Mouse (Mus musculus): ENCODE measurements around the gene Acp2. TPM values are rescaled to one million over a fixed set of nuclear protein-coding genes. Genes with fewer than 3 reads are reported as not detected.

Gene Acp2
- polyA plus RNA-seq, 1 experiment from 2014 or later = 27.3 TPM

GRCm38 (mm10) chr2:91244557-91245228 is 42.0 kb downstream of the Acp2 start:
- no peaks in the 10 kb centered on the region for H3K4me1 ChIP-seq
- H3K9me3 ChIP-seq (replicated peaks) = no peaks in the 10 kb centered on the region
- WGBS = 81% methylated on average over 5 of the region's 5 CpGs
- no peaks in the 10 kb centered on the region for H3K27me3 ChIP-seq
- H3K36me3 ChIP-seq = no peaks in the 10 kb centered on the region
- H3K4me3 ChIP-seq (replicated peaks) = no peak overlapping the region
- H3K9ac ChIP-seq = no peak overlapping the region
- no peak for ATAC-seq (replicated peaks; ENCODE audit: low FRiP score)
- H3K4me2 ChIP-seq = no peak overlapping the region
- H3K27ac ChIP-seq = no peak overlapping the region

DNA sequence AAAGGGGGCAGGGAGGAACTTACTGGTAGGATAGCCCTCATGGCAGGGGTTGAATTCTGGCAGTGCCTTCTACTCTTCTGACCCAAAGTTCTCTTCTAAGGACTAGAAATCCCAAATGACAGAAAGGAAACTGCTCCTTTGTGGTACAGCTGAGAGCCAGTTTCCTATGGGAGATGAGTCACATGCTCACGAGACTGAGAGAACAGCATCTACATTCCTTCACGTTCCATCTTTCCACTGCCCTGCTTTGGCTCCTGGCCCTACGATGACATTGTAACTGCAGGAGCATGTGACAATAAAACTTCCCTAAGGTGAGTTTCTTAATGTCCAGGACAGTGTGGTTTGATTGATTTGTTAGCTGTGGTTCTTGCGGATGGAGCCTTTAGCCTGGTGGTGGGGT is 45.7 kb downstream of the Acp2 start:
- 86% methylated on average over 4 of the region's 4 CpGs for WGBS
- Histone ChIP-seq H3K4me1 (no peaks in the 10 kb centered on the region), H3K4me2 (no peak overlapping the region), H3K36me3 (no peaks in the 10 kb centered on the region), H3K9me3 (replicated peaks) (no peaks in the 10 kb centered on the region), H3K27me3 (peaks cover 12% of the 10 kb centered on the region; the same call in 1 of the 2 replicates), H3K4me3 (replicated peaks) (no peak overlapping the region), H3K27ac (no peak overlapping the region), H3K9ac (no peak overlapping the region)
- ATAC-seq (replicated peaks; ENCODE audit: low FRiP score) = no peak

DNA sequence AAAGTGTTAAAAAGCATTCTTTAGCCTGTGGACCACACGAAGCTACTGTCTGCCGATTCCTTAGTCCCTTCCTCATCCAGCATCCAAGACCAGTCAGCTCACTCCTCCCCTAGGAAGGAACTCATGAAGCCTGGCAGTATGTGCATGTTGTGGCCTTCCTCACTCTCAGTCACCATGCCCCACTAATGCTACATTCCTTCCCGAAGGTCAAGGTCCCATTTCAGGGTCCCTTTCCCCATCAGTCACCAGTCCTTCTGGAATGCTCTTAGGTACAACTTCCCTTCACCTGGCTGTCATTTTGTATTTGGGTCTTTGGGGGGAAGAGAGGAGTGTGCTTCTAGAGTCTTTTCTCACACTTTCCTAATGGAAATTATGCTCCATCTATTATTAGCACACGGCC is 49.3 kb downstream of the Acp2 start:
- Histone ChIP-seq H3K9ac (no peak overlapping the region), H3K4me1 (peaks cover 22% of the 10 kb centered on the region), H3K4me2 (no peak overlapping the region), H3K27me3 (peaks cover 42% of the 10 kb centered on the region), H3K27ac (no peak overlapping the region), H3K36me3 (no peaks in the 10 kb centered on the region), H3K9me3 (replicated peaks) (no peaks in the 10 kb centered on the region), H3K4me3 (replicated peaks) (no peak overlapping the region)
- 74% methylated on average over 4 of the region's 4 CpGs for WGBS
- no peak for ATAC-seq (replicated peaks; ENCODE audit: low FRiP score)

DNA sequence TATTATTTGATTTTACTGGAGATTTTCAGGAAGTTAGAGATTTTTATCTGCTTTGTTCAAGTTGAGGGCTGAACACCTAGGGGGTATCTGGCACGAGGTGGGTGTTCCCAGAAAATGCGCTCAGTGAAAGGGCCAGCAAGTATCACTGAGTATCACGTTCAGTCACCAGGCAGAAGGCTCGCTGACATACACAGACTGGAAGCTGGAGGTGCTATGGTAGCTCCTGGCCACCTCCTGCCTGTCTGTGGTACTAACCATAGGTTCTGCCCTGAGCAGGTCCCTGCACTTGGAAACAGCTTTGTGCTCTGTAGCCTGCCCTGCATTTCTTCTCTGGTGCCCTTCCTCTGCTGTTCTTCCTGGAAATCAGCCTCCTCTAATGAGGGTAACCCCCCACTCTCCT is 49.8 kb downstream of the Acp2 start:
- Histone ChIP-seq H3K27ac (no peak overlapping the region), H3K4me2 (no peak overlapping the region), H3K9ac (no peak overlapping the region), H3K4me1 (peaks cover 27% of the 10 kb centered on the region), H3K9me3 (replicated peaks) (no peaks in the 10 kb centered on the region), H3K36me3 (no peaks in the 10 kb centered on the region), H3K27me3 (peaks cover 42% of the 10 kb centered on the region), H3K4me3 (replicated peaks) (no peak overlapping the region)
- ATAC-seq (replicated peaks; ENCODE audit: low FRiP score) = no peak
- WGBS = 55% methylated on average over 4 of the region's 4 CpGs

DNA sequence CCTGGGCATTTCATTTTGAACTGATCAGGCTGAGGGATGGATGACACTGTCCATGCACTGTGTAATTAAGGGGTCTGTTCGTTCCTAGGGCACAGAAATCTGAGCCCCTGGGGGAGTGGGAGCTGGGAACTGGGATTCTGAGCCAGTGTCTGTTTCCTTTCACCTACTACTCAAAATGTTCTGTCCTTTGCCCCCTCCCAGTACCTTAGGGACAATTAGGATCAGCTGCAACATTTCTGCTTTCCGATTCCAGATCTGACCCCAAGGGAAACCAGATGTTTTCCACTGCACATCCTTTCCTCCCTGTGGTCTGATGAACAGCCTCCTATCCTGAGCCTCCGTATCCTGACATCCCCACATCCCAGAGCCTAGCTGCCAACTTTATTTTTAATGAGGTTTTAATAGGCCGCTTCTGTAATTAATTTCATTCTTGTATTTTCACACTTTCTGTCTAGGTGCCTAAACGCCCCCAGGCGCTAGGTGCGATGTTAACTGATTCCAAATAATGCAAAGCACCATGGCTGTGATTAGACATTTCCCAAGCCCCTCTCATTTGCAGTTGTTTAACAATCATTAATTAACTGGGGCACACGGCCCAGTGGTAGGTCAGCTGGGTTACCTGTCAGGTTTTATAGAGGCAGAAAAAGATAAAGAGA is 52.2 kb downstream of the Acp2 start:
- H3K9me3 ChIP-seq (replicated peaks) = no peaks in the 10 kb centered on the region
- H3K4me1 ChIP-seq = peaks cover 36% of the 10 kb centered on the region
- H3K27me3 ChIP-seq = peaks cover 42% of the 10 kb centered on the region
- H3K4me2 ChIP-seq = peak overlapping the region; percentile 90
- no peak overlapping the region for H3K9ac ChIP-seq
- ATAC-seq (replicated peaks; ENCODE audit: low FRiP score) = no peak
- no peaks in the 10 kb centered on the region for H3K36me3 ChIP-seq
- no peak overlapping the region for H3K27ac ChIP-seq
- WGBS = 23% methylated on average over 8 of the region's 8 CpGs
- H3K4me3 ChIP-seq (replicated peaks) = peak overlapping the region; percentile 83

DNA sequence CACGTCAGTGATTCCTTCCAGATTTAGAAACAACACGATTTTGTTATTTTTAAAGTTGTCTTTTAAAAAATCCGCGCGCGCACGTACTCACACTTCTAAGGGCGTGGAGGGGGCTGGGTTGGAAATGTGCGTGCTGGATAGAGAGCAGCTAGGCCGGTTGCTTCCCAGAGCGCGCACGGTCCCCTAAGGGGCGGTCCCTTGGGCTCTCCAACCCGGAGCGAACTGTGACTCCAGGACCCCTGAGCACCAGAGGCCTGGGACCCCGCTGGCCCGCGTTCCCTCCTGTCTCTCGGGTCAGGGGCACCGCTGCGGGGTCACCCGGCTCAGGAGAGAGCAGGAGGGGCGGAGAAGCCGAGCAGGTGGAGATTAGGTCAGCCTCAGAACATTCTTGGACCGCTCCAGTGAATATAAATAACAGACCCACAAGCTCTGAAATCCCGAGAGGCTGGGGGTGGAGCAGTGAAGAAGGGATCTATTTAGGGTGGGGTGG is 53.0 kb downstream of the Acp2 start, which contains the start of gene Pacsin3:
Gene Pacsin3 (plus strand): TSS at position 294 of the 490 bp plus-strand sequence.
- peak; percentile 37 for ATAC-seq (replicated peaks; ENCODE audit: low FRiP score)
- Histone ChIP-seq H3K4me2 (peak within 1 kb of the TSS; percentile 90), H3K9me3 (replicated peaks) (no peaks in the 10 kb centered on the region), H3K36me3 (peaks cover 4% of the 10 kb centered on the region), H3K27ac (peak within 1 kb of the TSS; percentile 90), H3K4me1 (peaks cover 36% of the 10 kb centered on the region), H3K27me3 (peaks cover 42% of the 10 kb centered on the region), H3K9ac (peak within 1 kb of the TSS; percentile 62), H3K4me3 (replicated peaks) (peak within 1 kb of the TSS; percentile 83)
- 1% methylated on average over 27 of the region's 27 CpGs for WGBS

DNA sequence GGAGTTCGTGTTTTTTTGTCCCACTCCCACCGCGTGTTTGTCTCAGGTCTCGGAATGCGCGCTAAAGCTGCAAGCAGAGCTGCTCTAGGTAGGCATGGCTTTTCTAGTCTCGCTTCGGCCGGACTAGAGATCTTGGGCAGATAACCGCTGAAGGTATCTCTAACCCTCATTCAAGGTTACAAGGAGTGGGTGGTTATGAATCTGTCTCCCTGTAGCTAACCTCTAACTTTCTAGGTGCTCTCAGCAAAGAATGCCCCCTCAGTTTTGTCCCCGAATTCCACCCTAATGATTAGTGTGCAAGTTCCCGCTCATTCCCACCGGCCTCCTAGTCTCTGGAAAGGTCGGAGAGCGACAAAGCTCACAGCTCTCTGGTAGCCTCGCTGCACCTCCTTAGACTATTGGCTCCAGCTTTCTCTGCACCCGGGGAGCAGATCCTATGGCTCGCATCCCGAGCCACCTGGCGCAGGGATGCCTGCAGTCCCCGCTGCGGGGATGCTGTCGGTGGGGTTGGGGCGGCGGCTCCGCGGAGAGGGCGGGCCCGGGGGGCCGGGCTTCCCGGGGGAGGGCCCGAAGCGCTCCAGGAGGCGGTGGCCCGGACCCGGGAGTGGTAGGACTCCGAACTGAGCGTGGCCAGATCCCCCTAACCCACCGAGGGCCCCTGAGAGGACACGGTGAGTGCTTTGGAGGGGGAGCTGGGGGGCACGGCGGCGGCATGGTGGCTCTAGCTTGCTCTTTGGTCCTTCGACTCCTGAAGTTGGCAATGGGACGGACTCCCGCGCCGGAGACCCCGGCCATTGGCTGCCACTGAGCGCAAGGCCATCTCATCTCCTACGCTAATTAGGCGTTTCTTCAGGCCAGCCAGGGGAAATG is 53.8 kb downstream of the Acp2 start:
- peaks cover 11% of the 10 kb centered on the region for H3K36me3 ChIP-seq
- H3K9me3 ChIP-seq (replicated peaks) = no peaks in the 10 kb centered on the region
- ATAC-seq (replicated peaks; ENCODE audit: low FRiP score) = peak; percentile 72
- H3K4me1 ChIP-seq = peaks cover 36% of the 10 kb centered on the region
- H3K27ac ChIP-seq = peak overlapping the region; percentile 90
- H3K4me2 ChIP-seq = peak overlapping the region; percentile 90
- peaks cover 42% of the 10 kb centered on the region for H3K27me3 ChIP-seq
- under 1% methylated on average over 52 of the region's 52 CpGs for WGBS
- H3K9ac ChIP-seq = peak overlapping the region; percentile 62
- peak overlapping the region; percentile 83 for H3K4me3 ChIP-seq (replicated peaks)

DNA sequence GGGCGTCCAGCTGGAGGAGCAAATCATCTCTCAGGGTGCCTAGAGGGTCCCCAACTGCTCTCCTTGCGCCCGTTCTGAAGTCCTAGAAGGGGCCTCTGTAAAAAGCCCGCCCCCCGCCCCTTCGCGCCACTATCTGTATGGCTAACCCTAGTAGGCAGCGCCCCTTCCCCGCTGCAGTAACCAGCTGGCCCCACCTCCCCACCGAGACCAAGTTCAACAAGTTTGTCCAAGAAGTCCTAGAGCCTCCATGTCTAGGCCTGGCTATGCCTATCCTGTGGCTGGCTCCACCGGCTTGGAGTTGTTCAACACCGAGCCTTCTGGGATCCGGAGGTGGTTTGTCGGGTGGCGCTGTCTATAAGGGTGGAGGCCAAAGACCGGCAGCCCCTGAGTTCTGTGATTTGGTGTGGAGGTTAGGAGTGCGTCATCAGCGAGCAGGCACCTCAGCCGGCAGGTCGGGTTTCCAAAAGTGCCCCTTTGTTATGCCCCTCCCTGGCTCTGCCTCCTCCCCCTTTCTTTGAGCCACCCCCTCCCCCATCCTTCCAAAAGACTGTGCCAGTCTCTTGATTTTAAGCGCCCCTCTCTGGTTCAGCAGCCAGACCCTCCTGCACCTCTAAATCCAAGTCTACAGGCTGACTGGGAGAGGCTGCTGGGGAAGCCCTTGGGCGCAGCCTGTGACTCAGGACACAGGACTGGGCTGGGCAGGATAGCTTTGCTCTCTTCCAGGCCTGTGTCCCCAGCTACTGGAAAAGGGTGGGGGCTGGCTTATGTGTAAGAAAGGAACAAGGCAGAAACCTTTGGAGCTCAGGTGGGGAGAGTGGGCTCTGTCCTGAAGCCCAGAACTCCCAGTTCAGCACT is 54.7 kb downstream of the Acp2 start:
- Histone ChIP-seq H3K36me3 (peaks cover 17% of the 10 kb centered on the region), H3K4me3 (replicated peaks) (peak overlapping the region; percentile 83), H3K4me1 (peaks cover 36% of the 10 kb centered on the region), H3K9me3 (replicated peaks) (no peaks in the 10 kb centered on the region), H3K27me3 (peaks cover 39% of the 10 kb centered on the region), H3K4me2 (peak overlapping the region; percentile 90), H3K27ac (peak overlapping the region; percentile 90), H3K9ac (peak overlapping the region; percentile 62)
- peak; percentile 79 for ATAC-seq (replicated peaks; ENCODE audit: low FRiP score)
- 2% methylated on average over 22 of the region's 22 CpGs for WGBS

DNA sequence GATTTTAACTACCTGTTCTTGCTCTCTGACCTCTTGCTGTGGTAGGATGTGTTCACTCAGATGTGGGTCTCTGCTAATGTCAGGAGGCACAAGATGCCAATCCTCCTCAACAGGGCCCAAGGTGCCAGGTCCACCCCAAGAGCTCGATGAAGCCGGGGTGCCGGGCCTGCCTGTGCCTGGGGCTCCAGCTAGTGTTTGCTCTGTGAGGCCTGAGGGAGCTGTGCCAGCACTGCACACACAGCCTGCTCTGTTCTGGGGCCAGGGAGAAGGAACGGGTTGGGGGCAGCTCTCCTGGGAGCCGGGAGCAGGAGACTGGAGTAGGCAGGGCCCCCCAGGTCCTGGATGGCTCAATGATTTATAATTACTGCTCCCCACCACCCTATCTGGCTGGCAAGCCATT is 55.4 kb downstream of the Acp2 start:
- Histone ChIP-seq H3K4me3 (replicated peaks) (peak overlapping the region; percentile 83), H3K4me2 (peak overlapping the region; percentile 90), H3K9ac (peak overlapping the region; percentile 62), H3K27ac (peak overlapping the region; percentile 90), H3K27me3 (peaks cover 34% of the 10 kb centered on the region), H3K4me1 (peaks cover 36% of the 10 kb centered on the region), H3K9me3 (replicated peaks) (no peaks in the 10 kb centered on the region), H3K36me3 (peaks cover 24% of the 10 kb centered on the region)
- no peak for ATAC-seq (replicated peaks; ENCODE audit: low FRiP score)
- 65% methylated on average over 5 of the region's 5 CpGs for WGBS

- ATAC-seq (replicated peaks; ENCODE audit: low FRiP score) = no peak
- 61% methylated on average over 1 of the region's 1 CpGs for WGBS
- Histone ChIP-seq H3K4me3 (replicated peaks) (no peak overlapping the region), H3K36me3 (peaks cover 28% of the 10 kb centered on the region), H3K4me1 (peaks cover 38% of the 10 kb centered on the region), H3K9me3 (replicated peaks) (no peaks in the 10 kb centered on the region), H3K27ac (no peak overlapping the region), H3K9ac (no peak overlapping the region), H3K27me3 (peaks cover 27% of the 10 kb centered on the region), H3K4me2 (no peak overlapping the region)
Measured at GRCm38 (mm10) chr2:91258830-91259229, 56.1 kb downstream of the Acp2 start.

DNA sequence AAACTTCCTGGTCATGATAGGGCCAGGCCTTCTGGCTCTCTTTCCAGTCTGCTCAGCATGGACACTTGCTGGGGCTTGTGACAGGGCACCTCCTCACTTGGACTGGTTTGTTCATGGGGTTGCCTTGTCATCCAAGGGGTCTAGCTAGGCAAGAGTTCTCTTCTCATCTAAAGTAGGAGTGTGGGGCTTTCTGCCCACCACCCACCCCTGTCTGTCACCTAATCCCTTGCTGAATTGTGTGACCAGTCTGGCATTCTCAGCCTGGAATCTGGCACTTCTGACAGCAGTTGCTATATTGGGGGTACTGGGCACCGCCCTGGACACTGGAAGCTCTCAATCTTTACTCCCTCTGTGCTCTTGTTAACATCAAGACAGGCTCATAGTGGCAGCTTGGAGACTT is 56.8 kb downstream of the Acp2 start:
- Histone ChIP-seq H3K9me3 (replicated peaks) (no peaks in the 10 kb centered on the region), H3K4me2 (no peak overlapping the region), H3K9ac (no peak overlapping the region), H3K27ac (no peak overlapping the region), H3K4me1 (peaks cover 45% of the 10 kb centered on the region), H3K4me3 (replicated peaks) (no peak overlapping the region), H3K27me3 (peaks cover 21% of the 10 kb centered on the region), H3K36me3 (peaks cover 28% of the 10 kb centered on the region)
- WGBS = 100% methylated on average over 1 of the region's 1 CpGs
- ATAC-seq (replicated peaks; ENCODE audit: low FRiP score) = no peak
